Mouse (Mus musculus) left cerebral cortex, adult 2 months (tissue): ENCODE measurements at regions not wholly inside any gene's neighbourhood (a gene's known extent, or its start where the extent isn't known, plus 50 kb on each side); places are given as distances from the start of the nearest gene placed in this dataset.
"Not testable (repeated sequence)": the region's sequence is repeated elsewhere in the genome, so short reads cannot be mapped to it uniquely, and the experiment has no call there.

ENCODE experiments used
- DNase-seq, 2 experiments: peaks; one replicate each; pipeline ENCODE4 v3.0.0; 2021 to 2022; ENCODE audit warnings: low spot score in 2 of 2, mixed read lengths in 1 of 2; ENCODE audit errors: extremely low spot score in 1 of 2
- H3K27ac ChIP-seq: fragments of 200-600 bp; 2 replicates; pipeline ENCODE4 v1.8.1; 2022
- H3K4me3 ChIP-seq: fragments of 200-600 bp; 2 replicates; pipeline ENCODE4 v1.8.1; 2022
- CTCF ChIP-seq: fragments of 200-600 bp; IDR thresholded peaks from 2 replicates; pipeline ENCODE4 v1.8.1; 2022; ENCODE audit warnings: antibody characterized with exemption, mild to moderate bottlenecking, moderate library complexity
- intact Hi-C: fragments of 180-260 bp; cut with DNase I; formaldehyde crosslinking; loops from one replicate; pipeline ENCODE4 v1.15.1; 2025

DNA sequence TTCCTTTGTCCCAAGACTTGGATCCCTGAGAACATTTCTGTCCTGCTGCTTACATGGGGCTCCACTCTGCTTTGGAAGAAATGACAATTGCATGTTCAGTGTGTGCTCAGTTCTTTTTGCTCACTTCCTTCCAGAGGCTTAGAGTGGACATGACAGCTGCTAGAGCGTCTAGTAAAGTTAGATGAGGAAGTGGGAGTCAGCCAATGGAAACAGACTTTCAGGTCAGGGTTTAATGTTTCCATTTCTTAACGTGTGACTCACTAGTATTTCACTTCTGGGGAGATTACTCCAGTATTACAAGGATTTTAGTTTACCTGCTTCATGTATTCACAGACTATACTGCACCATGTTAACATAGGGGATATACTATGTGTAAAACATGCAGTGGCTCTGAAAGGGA is 759.3 kb upstream of the Gm38303 start:
- no peak overlapping the region for H3K27ac ChIP-seq
- intact Hi-C loops: no loop called here
- TF ChIP-seq CTCF: no peak
- H3K4me3 ChIP-seq: no peak overlapping the region
- no peak for DNase-seq

DNA sequence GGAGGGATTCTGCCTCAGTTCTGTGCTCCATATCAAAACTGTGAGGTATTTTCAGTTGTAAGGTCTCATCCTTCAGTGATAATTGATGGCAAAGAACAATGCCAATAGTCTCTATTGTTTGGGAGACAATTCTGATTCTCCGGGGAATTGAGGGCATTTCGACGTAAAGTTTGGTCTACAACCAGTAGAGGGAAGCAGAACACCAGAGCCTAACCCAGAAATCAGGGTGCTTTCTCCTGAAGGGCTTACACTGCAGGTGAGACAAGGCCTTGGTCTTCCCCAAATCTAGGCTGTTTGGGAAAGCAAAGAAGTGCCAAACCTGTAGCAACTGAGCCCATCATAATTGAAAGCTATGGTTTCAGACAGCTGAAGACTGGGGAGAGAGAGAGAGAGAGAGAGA is 758.7 kb upstream of the Gm38303 start:
- Histone ChIP-seq H3K27ac (no peak overlapping the region), H3K4me3 (no peak overlapping the region)
- peak in 1 of 2 experiments; percentile 14 for DNase-seq
- intact Hi-C loops: no loop called here
- peak; percentile 61 for TF ChIP-seq CTCF

GRCm38 (mm10) chr3:11083291-11083690 is 747.8 kb upstream of the Gm38303 start:
- no peak overlapping the region for H3K27ac ChIP-seq
- no peak overlapping the region for H3K4me3 ChIP-seq
- no peak for DNase-seq
- no peak for TF ChIP-seq CTCF
- intact Hi-C loops: no loop called here

DNA sequence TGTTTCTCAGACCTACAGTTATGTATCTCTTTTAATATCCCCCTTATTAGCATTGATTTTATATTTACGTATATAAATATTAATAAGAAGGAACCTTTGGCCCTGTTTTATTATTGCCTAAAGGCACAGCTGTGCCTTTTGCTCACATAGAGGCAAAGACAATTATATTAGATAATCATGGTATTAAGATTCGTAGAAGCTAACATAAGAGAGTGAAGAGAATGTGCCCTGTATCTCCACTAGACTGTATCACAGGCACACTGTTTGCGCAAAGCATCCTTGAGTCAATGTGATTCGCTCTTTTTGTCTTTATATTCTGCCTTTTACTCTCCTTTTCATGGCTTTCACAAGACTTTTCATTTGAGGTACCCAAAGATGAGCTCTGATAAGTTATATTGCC is 738.5 kb upstream of the Gm38303 start:
- Histone ChIP-seq H3K4me3 (no peak overlapping the region), H3K27ac (no peak overlapping the region)
- intact Hi-C loops: no loop called here
- no peak for DNase-seq
- no peak for TF ChIP-seq CTCF

GRCm38 (mm10) chr3:11034995-11035769 is 699.7 kb upstream of the Gm38303 start:
- Histone ChIP-seq H3K27ac (no peak overlapping the region), H3K4me3 (no peak overlapping the region)
- intact Hi-C loops: no loop called here
- no peak for TF ChIP-seq CTCF
- no peak for DNase-seq

DNA sequence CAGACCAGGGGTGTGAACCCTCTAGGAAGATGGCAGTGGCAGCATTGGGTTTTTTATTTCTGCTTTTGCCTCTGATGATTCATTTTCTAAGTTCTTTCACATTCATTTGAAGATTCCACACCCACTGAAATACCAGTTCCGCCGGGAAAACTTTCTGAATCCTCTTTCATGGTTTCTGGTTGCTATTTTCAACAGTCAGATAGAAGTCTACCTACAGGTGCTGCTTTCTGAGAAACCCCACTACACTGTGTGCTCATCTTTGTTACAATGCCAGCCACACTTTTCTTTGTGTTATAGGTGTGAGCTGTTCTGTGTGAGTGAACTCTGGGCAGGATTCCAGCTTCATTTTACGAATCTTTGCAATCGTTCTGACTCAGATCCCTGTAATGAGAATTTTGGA is 694.5 kb upstream of the Gm38303 start:
- Histone ChIP-seq H3K4me3 (no peak overlapping the region), H3K27ac (no peak overlapping the region)
- intact Hi-C loops: loop anchor here (10.0 kb wide), 1 partner anchor 345 kb away; no protein-coding TSS in a partner anchor
- no peak for TF ChIP-seq CTCF
- peak; percentile 13 to 18 for DNase-seq

- Histone ChIP-seq H3K4me3 (no peak overlapping the region), H3K27ac (no peak overlapping the region)
- no peak for DNase-seq
- intact Hi-C loops: loop anchor here (10.0 kb wide), 1 partner anchor 340 kb away; no protein-coding TSS in a partner anchor
- no peak for TF ChIP-seq CTCF
Measured at GRCm38 (mm10) chr3:11024422-11024821, 688.9 kb upstream of the Gm38303 start.

DNA sequence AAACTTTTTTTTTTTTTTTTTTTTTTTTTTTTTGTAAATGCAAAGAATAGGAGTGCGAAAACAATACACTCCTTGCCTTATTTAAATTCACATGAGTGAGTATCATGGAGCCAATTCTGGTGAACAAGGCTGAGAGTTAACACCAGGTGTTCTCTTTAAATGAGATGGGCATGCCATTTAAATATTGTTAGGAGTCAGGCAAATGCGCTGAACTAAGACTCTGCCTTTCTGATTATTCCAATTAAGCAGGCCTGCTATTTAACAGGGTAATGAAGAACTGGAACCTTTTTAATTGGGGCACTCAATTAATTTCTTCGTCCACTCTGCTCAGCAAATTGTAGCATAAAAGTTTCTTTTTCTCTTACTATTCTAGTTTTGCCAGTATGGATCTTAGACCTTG is 684.6 kb upstream of the Gm38303 start:
- Histone ChIP-seq H3K4me3 (no peak overlapping the region), H3K27ac (no peak overlapping the region)
- no peak for TF ChIP-seq CTCF
- intact Hi-C loops: loop anchor here (10.0 kb wide), 1 partner anchor 335 kb away; no protein-coding TSS in a partner anchor
- DNase-seq: no peak

GRCm38 (mm10) chr3:11014911-11015310 is 679.4 kb upstream of the Gm38303 start:
- DNase-seq, intact Hi-C loops, H3K4me3 ChIP-seq, H3K27ac ChIP-seq: not testable (repeated sequence)

- intact Hi-C loops: no loop called here
- DNase-seq: no peak
- no peak for TF ChIP-seq CTCF
- Histone ChIP-seq H3K4me3 (no peak overlapping the region), H3K27ac (no peak overlapping the region)
Measured at GRCm38 (mm10) chr3:11007363-11007762, 671.9 kb upstream of the Gm38303 start.

DNA sequence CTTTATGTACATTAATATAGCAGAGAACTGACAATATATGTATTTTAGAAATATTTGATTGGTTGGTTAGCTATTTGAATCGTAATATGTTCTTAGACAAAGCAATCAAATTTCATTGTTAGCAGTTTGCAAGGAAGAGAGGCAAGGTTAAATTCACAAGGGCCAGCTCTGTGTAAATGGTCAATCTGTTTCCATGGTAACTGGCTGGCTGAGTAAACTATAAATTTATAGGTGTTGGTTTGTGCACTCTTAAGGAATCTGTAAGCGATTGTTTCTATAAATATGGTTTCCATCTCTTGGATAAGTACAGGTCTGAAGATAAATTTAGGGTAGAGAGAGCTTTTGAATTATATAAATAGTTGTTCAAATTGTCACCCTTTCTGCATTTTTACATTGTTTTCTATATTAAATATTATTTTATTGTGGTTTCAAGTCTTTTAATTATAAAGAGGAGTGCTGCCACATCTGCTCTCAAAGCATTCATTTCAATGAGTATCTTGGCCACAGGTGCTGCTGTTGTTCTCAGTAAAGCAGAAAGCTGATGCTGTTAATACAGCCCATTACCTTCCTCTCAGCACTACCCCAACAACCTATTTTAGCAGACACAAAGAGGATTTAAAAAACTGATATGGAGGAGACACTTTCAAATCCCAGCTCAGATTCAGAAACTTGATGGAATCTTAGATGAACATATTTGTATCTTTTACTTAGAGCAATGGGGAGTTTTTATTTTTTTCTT is 671.2 kb upstream of the Gm38303 start:
- Histone ChIP-seq H3K27ac (no peak overlapping the region), H3K4me3 (no peak overlapping the region)
- DNase-seq: no peak
- TF ChIP-seq CTCF: no peak
- intact Hi-C loops: no loop called here

- no peak for TF ChIP-seq CTCF
- no peak overlapping the region for H3K4me3 ChIP-seq
Measured at GRCm38 (mm10) chr3:10978968-10979367, 643.5 kb upstream of the Gm38303 start.

More at GRCm38 (mm10) chr3:10978968-10979367, 643.5 kb upstream of the Gm38303 start:
- no peak for DNase-seq
- no peak overlapping the region for H3K27ac ChIP-seq
- intact Hi-C loops: no loop called here
